Mouse (Mus musculus): ENCODE results near the gene Gm21677. TPM values are rescaled to one million over a fixed set of nuclear protein-coding genes. Genes with fewer than 3 reads are reported as not detected.
"Not testable (repeated sequence)": the region's sequence is repeated elsewhere in the genome, so short reads cannot be mapped to it uniquely, and the experiment has no call there.

Gene Gm21677
- total RNA-seq (2021), result not detected
- long read RNA-seq, experiment 1, result 0 reads
- long read RNA-seq, experiment 2, result 0 reads

GRCm38 (mm10) chrY:3306349-3306748, at the start of gene Gm21677:
TSS of gene Gm21677 (minus strand) at chrY:3306449.
- DNase-seq (ENCODE audit: low spot score in 2 of 2); intact Hi-C loops (cut with DNase I): not testable (repeated sequence)

- intact Hi-C loops (cut with DNase I); DNase-seq (ENCODE audit: low spot score in 2 of 2): not testable (repeated sequence)
Observed at GRCm38 (mm10) chrY:3345229-3345628, 39.0 kb upstream of the Gm21677 start, which contains the start of gene Gm21693. TSS of gene Gm21693 (minus strand) at chrY:3345329.

GRCm38 (mm10) chrY:3340661-3341060, 34.4 kb upstream of the Gm21677 start:
- intact Hi-C loops (cut with DNase I), result not testable (repeated sequence)
- peak in 1 of 2 experiments; percentile 1 for DNase-seq (ENCODE audit: low spot score in 2 of 2)

Other genes with a start within 250 kb of the Gm21677 start
- not detected for gene Gm21693, start 38.9 kb upstream of the Gm21677 start, total RNA-seq (2021)
- not detected for gene Gm21704, start 103.7 kb upstream of the Gm21677 start, total RNA-seq (2021)
- gene Gm21708, start 103.7 kb upstream of the Gm21677 start, total RNA-seq (2021), result not detected